Mouse (Mus musculus): ENCODE measurements at regions not wholly inside any gene's neighbourhood (a gene's known extent, or its start where the extent isn't known, plus 50 kb on each side); places are given as distances from the start of the nearest gene placed in this dataset.

- ATAC-seq (ENCODE audit: low read depth) = no peak
- Histone ChIP-seq H3K27me3 (ENCODE audit: control insufficient read depth, insufficient read depth, low read length) (no peaks in the 10 kb centered on the region), H3K27ac (ENCODE audit: low read depth, low read length) (no peak overlapping the region), H3K4me2 (ENCODE audit: low read depth, low read length) (no peak overlapping the region), H3K4me3 (ENCODE audit: low read depth, low read length) (no peak overlapping the region), H3K9ac (replicated peaks; ENCODE audit: low read depth, low read length) (no peak overlapping the region), H3K36me3 (ENCODE audit: control insufficient read depth, insufficient read depth, low read length) (no peaks in the 10 kb centered on the region), H3K9me3 (ENCODE audit: control insufficient read depth, low read length) (no peaks in the 10 kb centered on the region), H3K4me1 (ENCODE audit: control insufficient read depth, insufficient read depth, low read length) (no peaks in the 10 kb centered on the region)
- 86% methylated on average over 3 of the region's 3 CpGs for WGBS
Observed at GRCm38 (mm10) chr4:81059356-81059755, 148.9 kb downstream of the Lurap1l start.

GRCm38 (mm10) chr4:81082290-81082947 lies 172.0 kb downstream of the Lurap1l start:
- no peak overlapping the region for H3K9ac ChIP-seq (replicated peaks; ENCODE audit: low read depth, low read length)
- no peak overlapping the region for H3K4me3 ChIP-seq (ENCODE audit: low read depth, low read length)
- no peaks in the 10 kb centered on the region for H3K27me3 ChIP-seq (ENCODE audit: control insufficient read depth, insufficient read depth, low read length)
- ATAC-seq (ENCODE audit: low read depth) = peak; percentile 75
- WGBS = 60% methylated on average over 6 of the region's 6 CpGs
- H3K4me2 ChIP-seq (ENCODE audit: low read depth, low read length) = no peak overlapping the region
- no peaks in the 10 kb centered on the region for H3K36me3 ChIP-seq (ENCODE audit: control insufficient read depth, insufficient read depth, low read length)
- H3K27ac ChIP-seq (ENCODE audit: low read depth, low read length) = no peak overlapping the region
- no peaks in the 10 kb centered on the region for H3K4me1 ChIP-seq (ENCODE audit: control insufficient read depth, insufficient read depth, low read length)
- no peaks in the 10 kb centered on the region for H3K9me3 ChIP-seq (ENCODE audit: control insufficient read depth, low read length)

- no peak overlapping the region for H3K9ac ChIP-seq (replicated peaks; ENCODE audit: low read depth, low read length)
- ATAC-seq (ENCODE audit: low read depth) = no peak
Observed at GRCm38 (mm10) chr4:81085188-81085587, 174.7 kb downstream of the Lurap1l start.

GRCm38 (mm10) chr4:81096581-81096980 lies 186.1 kb downstream of the Lurap1l start:
- no peak for ATAC-seq (ENCODE audit: low read depth)

More at GRCm38 (mm10) chr4:81085188-81085587, 174.7 kb downstream of the Lurap1l start:
- Histone ChIP-seq H3K4me3 (ENCODE audit: low read depth, low read length) (no peak overlapping the region), H3K27me3 (ENCODE audit: control insufficient read depth, insufficient read depth, low read length) (no peaks in the 10 kb centered on the region), H3K9me3 (ENCODE audit: control insufficient read depth, low read length) (no peaks in the 10 kb centered on the region), H3K4me2 (ENCODE audit: low read depth, low read length) (no peak overlapping the region), H3K27ac (ENCODE audit: low read depth, low read length) (no peak overlapping the region), H3K4me1 (ENCODE audit: control insufficient read depth, insufficient read depth, low read length) (no peaks in the 10 kb centered on the region), H3K36me3 (ENCODE audit: control insufficient read depth, insufficient read depth, low read length) (no peaks in the 10 kb centered on the region)
- 81% methylated on average over 4 of the region's 4 CpGs for WGBS

GRCm38 (mm10) chr4:81097597-81097996 lies 187.2 kb downstream of the Lurap1l start:
- H3K27me3 ChIP-seq (ENCODE audit: control insufficient read depth, insufficient read depth, low read length) = no peaks in the 10 kb centered on the region
- H3K9me3 ChIP-seq (ENCODE audit: control insufficient read depth, low read length) = no peaks in the 10 kb centered on the region
- no peaks in the 10 kb centered on the region for H3K4me1 ChIP-seq (ENCODE audit: control insufficient read depth, insufficient read depth, low read length)
- no peak overlapping the region for H3K9ac ChIP-seq (replicated peaks; ENCODE audit: low read depth, low read length)
- ATAC-seq (ENCODE audit: low read depth) = no peak
- WGBS = 95% methylated on average over 1 of the region's 1 CpGs
- H3K4me3 ChIP-seq (ENCODE audit: low read depth, low read length) = no peak overlapping the region
- H3K4me2 ChIP-seq (ENCODE audit: low read depth, low read length) = no peak overlapping the region
- no peaks in the 10 kb centered on the region for H3K36me3 ChIP-seq (ENCODE audit: control insufficient read depth, insufficient read depth, low read length)
- no peak overlapping the region for H3K27ac ChIP-seq (ENCODE audit: low read depth, low read length)

More at GRCm38 (mm10) chr4:81096581-81096980, 186.1 kb downstream of the Lurap1l start:
- Histone ChIP-seq H3K9ac (replicated peaks; ENCODE audit: low read depth, low read length) (no peak overlapping the region), H3K27ac (ENCODE audit: low read depth, low read length) (no peak overlapping the region), H3K4me2 (ENCODE audit: low read depth, low read length) (no peak overlapping the region), H3K4me1 (ENCODE audit: control insufficient read depth, insufficient read depth, low read length) (no peaks in the 10 kb centered on the region), H3K27me3 (ENCODE audit: control insufficient read depth, insufficient read depth, low read length) (no peaks in the 10 kb centered on the region), H3K9me3 (ENCODE audit: control insufficient read depth, low read length) (no peaks in the 10 kb centered on the region), H3K36me3 (ENCODE audit: control insufficient read depth, insufficient read depth, low read length) (no peaks in the 10 kb centered on the region), H3K4me3 (ENCODE audit: low read depth, low read length) (no peak overlapping the region)

- 86% methylated on average over 2 of the region's 2 CpGs for WGBS
- Histone ChIP-seq H3K27ac (ENCODE audit: low read depth, low read length) (no peak overlapping the region), H3K9ac (replicated peaks; ENCODE audit: low read depth, low read length) (no peak overlapping the region), H3K9me3 (ENCODE audit: control insufficient read depth, low read length) (no peaks in the 10 kb centered on the region), H3K4me3 (ENCODE audit: low read depth, low read length) (no peak overlapping the region), H3K36me3 (ENCODE audit: control insufficient read depth, insufficient read depth, low read length) (no peaks in the 10 kb centered on the region), H3K27me3 (ENCODE audit: control insufficient read depth, insufficient read depth, low read length) (no peaks in the 10 kb centered on the region), H3K4me1 (ENCODE audit: control insufficient read depth, insufficient read depth, low read length) (no peaks in the 10 kb centered on the region), H3K4me2 (ENCODE audit: low read depth, low read length) (no peak overlapping the region)
- no peak for ATAC-seq (ENCODE audit: low read depth)
Observed at GRCm38 (mm10) chr4:81101049-81101448, 190.6 kb downstream of the Lurap1l start.

GRCm38 (mm10) chr4:81111307-81111706 lies 200.9 kb downstream of the Lurap1l start:
- H3K36me3 ChIP-seq (ENCODE audit: control insufficient read depth, insufficient read depth, low read length) = no peaks in the 10 kb centered on the region
- H3K4me1 ChIP-seq (ENCODE audit: control insufficient read depth, insufficient read depth, low read length) = no peaks in the 10 kb centered on the region
- no peak overlapping the region for H3K9ac ChIP-seq (replicated peaks; ENCODE audit: low read depth, low read length)
- H3K9me3 ChIP-seq (ENCODE audit: control insufficient read depth, low read length) = no peaks in the 10 kb centered on the region
- 0 out of 2 replicates have a peak, but pooled peaks have one; percentile 46 for ATAC-seq (ENCODE audit: low read depth)
- H3K4me2 ChIP-seq (ENCODE audit: low read depth, low read length) = no peak overlapping the region
- H3K27ac ChIP-seq (ENCODE audit: low read depth, low read length) = no peak overlapping the region
- no peaks in the 10 kb centered on the region for H3K27me3 ChIP-seq (ENCODE audit: control insufficient read depth, insufficient read depth, low read length)
- H3K4me3 ChIP-seq (ENCODE audit: low read depth, low read length) = no peak overlapping the region
- WGBS = 60% methylated on average over 3 of the region's 3 CpGs

- Histone ChIP-seq H3K9me3 (ENCODE audit: control insufficient read depth, low read length) (no peaks in the 10 kb centered on the region), H3K27ac (ENCODE audit: low read depth, low read length) (no peak overlapping the region), H3K4me2 (ENCODE audit: low read depth, low read length) (no peak overlapping the region), H3K36me3 (ENCODE audit: control insufficient read depth, insufficient read depth, low read length) (no peaks in the 10 kb centered on the region), H3K27me3 (ENCODE audit: control insufficient read depth, insufficient read depth, low read length) (no peaks in the 10 kb centered on the region), H3K9ac (replicated peaks; ENCODE audit: low read depth, low read length) (no peak overlapping the region), H3K4me1 (ENCODE audit: control insufficient read depth, insufficient read depth, low read length) (no peaks in the 10 kb centered on the region), H3K4me3 (ENCODE audit: low read depth, low read length) (no peak overlapping the region)
- 85% methylated on average over 7 of the region's 7 CpGs for whole genome bisulfite sequencing
- ATAC-seq (ENCODE audit: low read depth) = no peak
Observed at GRCm38 (mm10) chr4:81116411-81116810, 206.0 kb downstream of the Lurap1l start.

- Histone ChIP-seq H3K9me3 (ENCODE audit: control insufficient read depth, low read length) (no peaks in the 10 kb centered on the region), H3K36me3 (ENCODE audit: control insufficient read depth, insufficient read depth, low read length) (no peaks in the 10 kb centered on the region), H3K9ac (replicated peaks; ENCODE audit: low read depth, low read length) (no peak overlapping the region), H3K4me1 (ENCODE audit: control insufficient read depth, insufficient read depth, low read length) (no peaks in the 10 kb centered on the region), H3K4me2 (ENCODE audit: low read depth, low read length) (no peak overlapping the region), H3K27me3 (ENCODE audit: control insufficient read depth, insufficient read depth, low read length) (no peaks in the 10 kb centered on the region), H3K27ac (ENCODE audit: low read depth, low read length) (no peak overlapping the region), H3K4me3 (ENCODE audit: low read depth, low read length) (no peak overlapping the region)
- ATAC-seq (ENCODE audit: low read depth) = no peak
- WGBS = 62% methylated on average over 3 of the region's 3 CpGs
Observed at GRCm38 (mm10) chr4:81124155-81124554, 213.7 kb downstream of the Lurap1l start.
